ENCODE assay signal across 7 mouse cellular contexts in genomic region chr9:41108324-41109180, GRCm38 (mm10). TPM values are rescaled to one million over a fixed set of nuclear protein-coding genes. Genes with fewer than 3 reads are reported as not detected.
DNase-seq lines count a peak whose midpoint lies in the region.

No protein-coding gene starts in this region.

- DNase-seq in 3T3-L1 (ENCODE audit: low read depth, low spot score) (peak; percentile 54), MN1 (ENCODE audit: low spot score) (peak; percentile 58)
- DNase-seq in frontal cortex, postnatal 10 days (ENCODE audit: low spot score in 2 of 2) = peak; percentile 39 to 49
- DNase-seq in induced T-regulatory cell, adult 2 months (ENCODE audit: low read depth) = peak; percentile 23
- DNase-seq in left cerebral cortex, postnatal 10 days (ENCODE audit: extremely low spot score in 1 of 2, low spot score in 2 of 2) = peak; percentile 50 to 64
- peak; percentile 75 to 86 for DNase-seq in right cerebral cortex, postnatal 10 days (ENCODE audit: low spot score in 2 of 2)
- no peak for DNase-seq in c-Kit-positive CD71-positive TER-119-positive erythroid progenitor cells, embryonic 14.5 days (ENCODE audit: low spot score)

- intact Hi-C loops in left cerebral cortex, postnatal 10 days (cut with DNase I) = no loop called here

RNA-seq across cellular contexts. Expression of gene Ubash3b, which starts 52.9 kb away (rescaled TPM):
- total RNA-seq in left cerebral cortex, postnatal 10 days (2021) = 10 to 100 TPM; 30.4 to 31.7 TPM
